In genomic region chr12:108352371-108353136, GRCm38 (mm10) we compare ENCODE assay signal across 7 mouse cellular contexts. TPM values are rescaled to one million over a fixed set of nuclear protein-coding genes. Genes with fewer than 3 reads are reported as not detected.
DNase-seq lines count a peak whose midpoint lies in the region; ATAC-seq and TF ChIP-seq lines count a peak whose summit lies in the region.

No protein-coding gene starts in this region.

- H3K9ac ChIP-seq in lung, embryonic 14.5 days: no peak overlapping the region
- peak overlapping the region; percentile 22; the same call in 1 of the 2 replicates for H3K9ac ChIP-seq in forebrain, embryonic 12.5 days
- H3K9ac ChIP-seq in stomach, embryonic 16.5 days (ENCODE audit: low read length): peak overlapping the region; percentile 23; the same call in 1 of the 2 replicates

- H3K36me3 ChIP-seq in lung, embryonic 14.5 days (ENCODE audit: insufficient read depth): no peaks in the 10 kb centered on the region
- 0 out of 2 replicates have a peak, but pooled peaks cover 5% of the 10 kb centered on the region for H3K36me3 ChIP-seq in forebrain, embryonic 12.5 days (replicated peaks)
- H3K36me3 ChIP-seq in limb, embryonic 10.5 days: no peaks in the 10 kb centered on the region
- no peaks in the 10 kb centered on the region for H3K36me3 ChIP-seq in stomach, embryonic 16.5 days (ENCODE audit: control insufficient read depth, insufficient read depth, low read length)

- WGBS in lung, embryonic 14.5 days: 8% methylated on average over 35 of the region's 35 CpGs
- WGBS in forebrain, embryonic 12.5 days: 11% methylated on average over 35 of the region's 35 CpGs
- 8% methylated on average over 35 of the region's 35 CpGs for WGBS in limb, embryonic 10.5 days
- 10% methylated on average over 35 of the region's 35 CpGs for WGBS in stomach, embryonic 16.5 days

- H3K4me3 ChIP-seq in lung, embryonic 14.5 days (ENCODE audit: low read depth, low read length): peak overlapping the region; percentile 11; the same call in 1 of the 2 replicates
- H3K4me3 ChIP-seq in forebrain, embryonic 12.5 days (replicated peaks): peak overlapping the region; percentile 23
- H3K4me3 ChIP-seq in limb, embryonic 10.5 days: peak overlapping the region; percentile 37
- peak overlapping the region; percentile 18 for H3K4me3 ChIP-seq in stomach, embryonic 16.5 days (replicated peaks; ENCODE audit: low read length)

- peak; percentile 45; the same call in 1 of the 2 replicates for ATAC-seq in lung, embryonic 14.5 days (ENCODE audit: insufficient read depth)
- no peak for ATAC-seq in forebrain, embryonic 12.5 days (ENCODE audit: low FRiP score)
- no peak for ATAC-seq in stomach, embryonic 16.5 days (ENCODE audit: insufficient read depth, low FRiP score)

- peaks cover 34% of the 10 kb centered on the region; the same call in 1 of the 2 replicates for H3K27me3 ChIP-seq in lung, embryonic 14.5 days (ENCODE audit: insufficient read depth, low read length)
- peaks cover 44% of the 10 kb centered on the region for H3K27me3 ChIP-seq in forebrain, embryonic 12.5 days
- H3K27me3 ChIP-seq in limb, embryonic 10.5 days (ENCODE audit: low read depth, poor library complexity, severe bottlenecking): peaks cover 68% of the 10 kb centered on the region
- H3K27me3 ChIP-seq in stomach, embryonic 16.5 days (ENCODE audit: control insufficient read depth, insufficient read depth, low read length): peaks cover 30% of the 10 kb centered on the region

- H3K4me2 ChIP-seq in lung, embryonic 14.5 days: peak overlapping the region; percentile 34; the same call in 1 of the 2 replicates
- H3K4me2 ChIP-seq in forebrain, embryonic 12.5 days: peak overlapping the region; percentile 47
- peak overlapping the region; percentile 48 for H3K4me2 ChIP-seq in stomach, embryonic 16.5 days (ENCODE audit: low read depth, low read length)

- no peaks in the 10 kb centered on the region for H3K9me3 ChIP-seq in lung, embryonic 14.5 days (ENCODE audit: low read depth, low read length)
- peaks cover 6% of the 10 kb centered on the region; the same call in 1 of the 2 replicates for H3K9me3 ChIP-seq in forebrain, embryonic 12.5 days
- no peaks in the 10 kb centered on the region for H3K9me3 ChIP-seq in limb, embryonic 10.5 days (replicated peaks)
- H3K9me3 ChIP-seq in stomach, embryonic 16.5 days (replicated peaks; ENCODE audit: control insufficient read depth, low read length): no peaks in the 10 kb centered on the region

- no peak overlapping the region for H3K27ac ChIP-seq in lung, embryonic 14.5 days (ENCODE audit: low read depth)
- H3K27ac ChIP-seq in forebrain, embryonic 12.5 days: no peak overlapping the region
- no peak overlapping the region for H3K27ac ChIP-seq in limb, embryonic 10.5 days
- no peak overlapping the region for H3K27ac ChIP-seq in stomach, embryonic 16.5 days (ENCODE audit: low read length)

- no peak for TF ChIP-seq CTCF in lung, embryonic 14.5 days (IDR thresholded peaks at IDR 0.05; ENCODE audit: low read depth)

- H3K4me1 ChIP-seq in lung, embryonic 14.5 days (ENCODE audit: insufficient read depth): no peaks in the 10 kb centered on the region; the same call in 1 of the 2 replicates
- peaks cover 9% of the 10 kb centered on the region; the same call in 1 of the 2 replicates for H3K4me1 ChIP-seq in forebrain, embryonic 12.5 days
- H3K4me1 ChIP-seq in limb, embryonic 10.5 days: peaks cover 15% of the 10 kb centered on the region
- H3K4me1 ChIP-seq in stomach, embryonic 16.5 days (ENCODE audit: control insufficient read depth, insufficient read depth, low read length): peaks cover 7% of the 10 kb centered on the region; the same call in 1 of the 2 replicates

- peak; percentile 40 for DNase-seq in lung, embryonic 14.5 days
- DNase-seq in lung, postnatal 10 days: no peak
- DNase-seq in limb, embryonic 10.5 days (ENCODE audit: low spot score): peak; percentile 56
- DNase-seq in urinary bladder, postnatal 25 days (ENCODE audit: low spot score): no peak
- no peak for DNase-seq in right cerebral cortex, postnatal 4 days

RNA-seq across cellular contexts. Expression of gene Eml1, which starts 18.2 kb away (rescaled TPM):
- 105 and 109 TPM in 2 replicates for polyA plus RNA-seq in lung, embryonic 14.5 days (2014; fragmentation: Nextera tagmentation; extraction: Ambion mirVana)
- 82.4 and 83.0 TPM in 2 replicates for polyA plus RNA-seq in forebrain, embryonic 12.5 days (2016; fragmentation: Nextera tagmentation; extraction: Ambion mirVana)
- 47.1 and 64.7 TPM in 2 replicates for polyA plus RNA-seq in limb, embryonic 10.5 days (2016; fragmentation: Nextera tagmentation; extraction: Ambion mirVana)
- 82.3 and 111 TPM in 2 replicates for polyA plus RNA-seq in stomach, embryonic 16.5 days (2015; fragmentation: Nextera tagmentation; extraction: Ambion mirVana)

RNA-seq across cellular contexts. Expression of gene Cyp46a1, which starts 18.4 kb away (rescaled TPM):
- polyA plus RNA-seq in lung, embryonic 14.5 days (2014; fragmentation: Nextera tagmentation; extraction: Ambion mirVana): 3.9 and 4.4 TPM in 2 replicates
- 24.4 and 24.6 TPM in 2 replicates for polyA plus RNA-seq in forebrain, embryonic 12.5 days (2016; fragmentation: Nextera tagmentation; extraction: Ambion mirVana)
- polyA plus RNA-seq in limb, embryonic 10.5 days (2016; fragmentation: Nextera tagmentation; extraction: Ambion mirVana): 1.9 and 2.0 TPM in 2 replicates
- polyA plus RNA-seq in stomach, embryonic 16.5 days (2015; fragmentation: Nextera tagmentation; extraction: Ambion mirVana): 6.8 and 8.5 TPM in 2 replicates

RNA-seq across cellular contexts. Expression of gene Hhipl1, which starts 46.5 kb away (rescaled TPM):
- 0.76 and 0.82 TPM in 2 replicates for polyA plus RNA-seq in lung, embryonic 14.5 days (2014; fragmentation: Nextera tagmentation; extraction: Ambion mirVana)
- 3.3 and 3.5 TPM in 2 replicates for polyA plus RNA-seq in forebrain, embryonic 12.5 days (2016; fragmentation: Nextera tagmentation; extraction: Ambion mirVana)
- polyA plus RNA-seq in limb, embryonic 10.5 days (2016; fragmentation: Nextera tagmentation; extraction: Ambion mirVana): 0.06 and 0.21 TPM in 2 replicates
- polyA plus RNA-seq in stomach, embryonic 16.5 days (2015; fragmentation: Nextera tagmentation; extraction: Ambion mirVana): 0.44 and 0.65 TPM in 2 replicates

Comparison
In these comparisons a context has a peak if more than half of its experiments do, and no peak if none do; other contexts are left out.
1. DNase-seq: peak in lung, embryonic 14.5 days (single experiment) and limb, embryonic 10.5 days (single experiment); none in lung, postnatal 10 days (single experiment), urinary bladder, postnatal 25 days (single experiment) and right cerebral cortex, postnatal 4 days (single experiment).
2. Peak in every context shown above with its lines, with median percentiles within 50 percentile points of each other: H3K4me2 ChIP-seq and H3K4me3 ChIP-seq.